In the genomic region with DNA sequence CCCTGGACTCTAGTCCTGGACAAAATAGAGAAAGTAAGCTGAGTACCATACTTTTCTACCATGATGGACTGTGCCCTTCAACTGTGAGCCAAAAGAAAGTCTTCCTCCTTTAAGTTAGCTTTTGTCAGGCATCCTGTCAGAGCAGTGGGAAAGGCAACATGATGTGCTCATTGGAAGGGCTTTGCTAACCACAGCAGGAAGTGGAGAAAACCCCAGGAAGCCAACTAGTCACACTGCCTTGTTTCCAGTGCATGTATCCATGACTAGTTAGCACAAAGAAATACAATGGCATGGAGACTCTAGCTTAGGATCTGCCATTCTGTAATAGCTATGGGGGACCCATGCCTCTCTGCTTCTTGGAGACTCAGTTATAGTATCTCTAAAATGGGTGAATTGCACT, we compare ENCODE assay signal across 25 mouse cellular contexts. TPM values are rescaled to one million over a fixed set of nuclear protein-coding genes. Genes with fewer than 3 reads are reported as not detected.
A peak's percentile ranks its signal among the peaks of the same experiment; 100 is the strongest.
DNase-seq lines count a peak whose midpoint lies in the region; ATAC-seq lines count a peak whose summit lies in the region.
"Had no signal": no experiment of that assay in that cellular context is flagged by ENCODE, and none has a peak within 500 bp of the region (broad histone marks: within the 10 kb centered on the region; RNA-seq: fewer than 3 reads in every experiment).

No protein-coding gene starts in this region.

- H3K4me2 ChIP-seq in midbrain, embryonic 14.5 days (ENCODE audit: low read length): no peak overlapping the region
- H3K4me2 ChIP-seq: embryonic facial prominence, embryonic 13.5 days; embryonic facial prominence, embryonic 15.5 days; forebrain, embryonic 12.5 days had no signal

- peak; percentile 52 for ATAC-seq in inflammation-experienced regulatory T-cells, adult 6 months
- ATAC-seq in midbrain, embryonic 14.5 days (ENCODE audit: low FRiP score, low TSS enrichment): no peak
- ATAC-seq: activated CD4-positive, CD25-positive, alpha-beta regulatory T cell, adult 4 months; forebrain, embryonic 14.5 days; forebrain, embryonic 16.5 days; Patski had no signal

- H3K36me3 ChIP-seq in midbrain, embryonic 14.5 days (ENCODE audit: control insufficient read depth, insufficient read depth, low read length): no peaks in the 10 kb centered on the region
- H3K36me3 ChIP-seq: embryonic facial prominence, embryonic 13.5 days; embryonic facial prominence, embryonic 15.5 days; forebrain, embryonic 10.5 days; forebrain, embryonic 12.5 days had no signal

- peak; percentile 29 for DNase-seq in heart, adult 11 months
- no peak for DNase-seq in heart, postnatal 4 days
- peak; percentile 64 for DNase-seq in 416B (ENCODE audit: low read depth)
- DNase-seq in midbrain, embryonic 14.5 days: no peak
- DNase-seq in yolk sac, embryonic 10.5 days (ENCODE audit: low spot score): no peak
- DNase-seq: adrenal gland, adult 8-10 months; adrenal gland, postnatal 14 days; adrenal gland, postnatal 36 days; cerebellum, adult 11-12 months; cerebellum, adult 2 months; cerebellum, adult 9-10 months; cerebellum, postnatal 10 days; cerebellum, postnatal 25 days; embryo, embryonic 11 days had no signal

- H3K27me3 ChIP-seq in midbrain, embryonic 14.5 days (ENCODE audit: control insufficient read depth, insufficient read depth, low read length): no peaks in the 10 kb centered on the region
- H3K27me3 ChIP-seq: embryonic facial prominence, embryonic 13.5 days; embryonic facial prominence, embryonic 15.5 days; forebrain, embryonic 12.5 days; Patski had no signal

- no peaks in the 10 kb centered on the region for H3K9me3 ChIP-seq in midbrain, embryonic 14.5 days (ENCODE audit: control insufficient read depth, low read length)
- H3K9me3 ChIP-seq: embryonic facial prominence, embryonic 13.5 days; embryonic facial prominence, embryonic 15.5 days; forebrain, embryonic 10.5 days; forebrain, embryonic 12.5 days had no signal

- H3K4me1 ChIP-seq in midbrain, embryonic 14.5 days (ENCODE audit: control insufficient read depth, insufficient read depth, low read length): no peaks in the 10 kb centered on the region

- H3K4me3 ChIP-seq in midbrain, embryonic 14.5 days (replicated peaks; ENCODE audit: low read depth, low read length): no peak overlapping the region
- H3K4me3 ChIP-seq: embryonic facial prominence, embryonic 13.5 days; embryonic facial prominence, embryonic 15.5 days; erythroblast, embryonic 14.5 days; forebrain, embryonic 10.5 days; forebrain, embryonic 12.5 days had no signal

- no peak overlapping the region for H3K9ac ChIP-seq in midbrain, embryonic 14.5 days (replicated peaks; ENCODE audit: low read length)
- H3K9ac ChIP-seq: embryonic facial prominence, embryonic 13.5 days; embryonic facial prominence, embryonic 15.5 days; forebrain, embryonic 12.5 days had no signal

- no peak overlapping the region for H3K27ac ChIP-seq in midbrain, embryonic 14.5 days (replicated peaks; ENCODE audit: low read depth, low read length)
- H3K27ac ChIP-seq: embryonic facial prominence, embryonic 13.5 days; embryonic facial prominence, embryonic 15.5 days; forebrain, embryonic 10.5 days; forebrain, embryonic 12.5 days had no signal

RNA-seq across cellular contexts. Expression of a gene that starts 37.9 kb away (rescaled TPM):
- 10 to 100 TPM; 61.6 to 69.6 TPM for total RNA-seq in heart, postnatal 4 days (2021)
- polyA plus RNA-seq in inflammation-experienced regulatory T-cells, adult 6 months (2017; shearing (Covaris generic)): 10 to 100 TPM in 2 of 3 experiments, 1 to 10 TPM in 1; 7.3 to 33.5 (median 20.9) TPM
- polyA plus RNA-seq in midbrain, embryonic 14.5 days (2014; fragmentation: Nextera tagmentation; extraction: Ambion mirVana): 23.5 and 29.8 TPM in 2 replicates
- total RNA-seq: MEL had no signal

Comparison
In these comparisons a context has a peak if more than half of its experiments do, and no peak if none do; other contexts are left out.
1. DNase-seq: peak in heart, adult 11 months (single experiment) and 416B (single experiment); none in heart, postnatal 4 days (single experiment), midbrain, embryonic 14.5 days (single experiment) and yolk sac, embryonic 10.5 days (single experiment).